11 mouse cellular contexts compared by ENCODE assay signal in the genomic region with DNA sequence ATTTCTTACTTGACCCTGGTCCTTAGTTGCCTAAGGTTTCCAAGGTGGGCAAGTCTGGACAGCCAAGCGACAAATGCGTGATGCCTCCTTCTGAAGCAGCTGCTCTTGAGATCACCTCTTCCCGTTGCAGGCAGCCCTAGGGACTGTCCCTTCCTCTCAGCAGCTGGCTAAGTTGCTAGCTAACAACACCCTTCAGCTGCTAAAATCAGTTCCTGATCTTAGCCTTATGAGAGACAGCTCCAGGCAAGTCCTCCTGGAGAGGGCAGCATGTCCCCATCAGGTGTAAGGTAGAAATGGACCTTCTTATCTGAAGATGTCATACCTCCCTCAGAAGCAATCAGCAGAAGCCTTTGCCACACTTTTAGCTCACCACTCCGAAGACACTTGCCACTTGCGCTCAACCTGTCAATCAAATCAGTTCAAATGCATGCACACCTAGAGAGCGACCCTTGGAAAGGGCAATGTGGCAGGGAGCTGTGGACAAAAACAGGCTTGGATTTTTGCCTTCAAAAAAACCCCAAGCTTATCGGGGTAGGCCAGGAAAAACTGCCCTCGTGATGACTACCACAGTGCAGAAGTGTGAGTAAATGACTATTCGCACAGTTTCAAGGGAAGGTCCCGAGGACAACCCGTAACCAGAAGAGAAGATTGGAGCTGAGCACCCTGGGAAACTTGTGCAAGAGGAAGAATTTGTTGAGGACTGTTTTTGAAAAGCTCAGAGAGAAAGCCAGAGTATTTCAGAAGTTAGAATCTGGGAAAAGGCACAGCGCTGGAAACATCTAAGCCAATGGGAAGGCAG. TPM values are rescaled to one million over a fixed set of nuclear protein-coding genes. Genes with fewer than 3 reads are reported as not detected.
DNase-seq lines count a peak whose midpoint lies in the region; ATAC-seq lines count a peak whose summit lies in the region.
"Had no signal": no experiment of that assay in that cellular context is flagged by ENCODE, and none has a peak within 500 bp of the region (broad histone marks: within the 10 kb centered on the region; RNA-seq: fewer than 3 reads in every experiment).

No protein-coding gene starts in this region.

- H3K4me1 ChIP-seq in kidney, embryonic 16.5 days (ENCODE audit: insufficient read depth, low read length), result no peaks in the 10 kb centered on the region; the same call in 1 of the 2 replicates
- H3K4me1 ChIP-seq in heart, embryonic 11.5 days (ENCODE audit: control insufficient read depth, insufficient read depth, low read length), result peaks cover 34% of the 10 kb centered on the region

- H3K4me3 ChIP-seq in kidney, embryonic 16.5 days (ENCODE audit: low read length), result no peak overlapping the region
- no peak overlapping the region for H3K4me3 ChIP-seq in heart, embryonic 11.5 days (ENCODE audit: low read depth, low read length)

- no peaks in the 10 kb centered on the region for H3K27me3 ChIP-seq in kidney, embryonic 16.5 days (ENCODE audit: insufficient read depth, low read length)
- H3K27me3 ChIP-seq in heart, embryonic 11.5 days (ENCODE audit: control insufficient read depth, insufficient read depth, low read length), result no peaks in the 10 kb centered on the region

- peak; percentile 25; the same call in 1 of the 2 replicates for ATAC-seq in kidney, embryonic 16.5 days (ENCODE audit: low FRiP score, low TSS enrichment)
- ATAC-seq in heart, embryonic 11.5 days (replicated peaks; ENCODE audit: insufficient number of reproducible peaks, low FRiP score, low TSS enrichment), result 0 out of 2 replicates have a peak, but pooled peaks have one; percentile 18
- ATAC-seq: forebrain, postnatal 0 days had no signal

- peaks cover 3% of the 10 kb centered on the region for H3K9me3 ChIP-seq in kidney, embryonic 16.5 days (ENCODE audit: low read length)
- H3K9me3 ChIP-seq in heart, embryonic 11.5 days (replicated peaks; ENCODE audit: control insufficient read depth, low read length), result no peaks in the 10 kb centered on the region

- WGBS in kidney, embryonic 16.5 days, result 82% methylated on average over 12 of the region's 12 CpGs
- WGBS in heart, embryonic 11.5 days (ENCODE audit: insufficient replicate concordance), result 47% methylated on average over 12 of the region's 12 CpGs

- H3K9ac ChIP-seq in kidney, embryonic 16.5 days (replicated peaks; ENCODE audit: low read length), result no peak overlapping the region
- H3K9ac ChIP-seq in heart, embryonic 11.5 days (ENCODE audit: low read depth, low read length), result no peak overlapping the region
- H3K9ac ChIP-seq: forebrain, postnatal 0 days had no signal

- peak; percentile 27 for DNase-seq in adrenal gland, postnatal 14 days
- DNase-seq in adrenal gland, adult 18-20 months (ENCODE audit: low spot score in 2 of 2), result no peak
- no peak for DNase-seq in kidney, adult 9 months
- peak; percentile 84 for DNase-seq in A20 (ENCODE audit: low read depth, low spot score)
- no peak for DNase-seq in urinary bladder, adult 18-20 months (ENCODE audit: low spot score in 2 of 2)
- no peak for DNase-seq in urinary bladder, postnatal 4 days (ENCODE audit: low spot score in 2 of 2)
- DNase-seq: cerebellum, postnatal 36 days; forebrain, postnatal 0 days had no signal

- H3K36me3 ChIP-seq in kidney, embryonic 16.5 days (ENCODE audit: insufficient read depth, low read length), result no peaks in the 10 kb centered on the region
- H3K36me3 ChIP-seq in heart, embryonic 11.5 days (ENCODE audit: control insufficient read depth, insufficient read depth, low read length), result no peaks in the 10 kb centered on the region

- H3K27ac ChIP-seq in kidney, embryonic 16.5 days (ENCODE audit: low read length), result no peak overlapping the region
- H3K27ac ChIP-seq in heart, embryonic 11.5 days (ENCODE audit: low read depth, low read length), result peak overlapping the region; percentile 50
- H3K27ac ChIP-seq: macrophage had no signal

- H3K4me2 ChIP-seq in kidney, embryonic 16.5 days (replicated peaks; ENCODE audit: low read depth, low read length), result no peak overlapping the region
- 0 out of 2 replicates have a peak overlapping the region, but pooled peaks have one; percentile 5 for H3K4me2 ChIP-seq in heart, embryonic 11.5 days

RNA-seq across cellular contexts. Expression of a gene that starts 36.9 kb away (rescaled TPM):
- total RNA-seq in adrenal gland, postnatal 14 days (2021), result 181 and 184 TPM in 2 replicates
- total RNA-seq in adrenal gland, adult 18-20 months (2021), result 100 to 1,000 TPM; 133 to 150 TPM
- 45.0 and 59.9 TPM in 2 replicates for polyA plus RNA-seq in kidney, embryonic 16.5 days (2015; fragmentation: Nextera tagmentation; extraction: Ambion mirVana)
- 84.7 and 88.8 TPM in 2 replicates for polyA plus RNA-seq in heart, embryonic 11.5 days (2014; fragmentation: Nextera tagmentation; extraction: Ambion mirVana)

Comparison
In these comparisons a context has a peak if more than half of its experiments do, and no peak if none do; other contexts are left out.
1. DNase-seq: peak in adrenal gland, postnatal 14 days (single experiment) and A20 (single experiment); none in adrenal gland, adult 18-20 months (0 of 2), kidney, adult 9 months (single experiment), urinary bladder, adult 18-20 months (0 of 2) and urinary bladder, postnatal 4 days (0 of 2).